Mouse (Mus musculus) cerebellum, adult 2 months (tissue): ENCODE results near the gene Hrct1.

Source experiments
- CTCF ChIP-seq: fragments of 200-500 bp; IDR thresholded peaks from 2 replicates; pipeline ENCODE4 v1.5.1; 2011; ENCODE audit warnings: low read depth, mild to moderate bottlenecking, control low read depth, low read length, moderate library complexity, borderline replicate concordance; ENCODE audit not compliant: insufficient read depth
- POLR2A ChIP-seq: fragments of 200-500 bp; IDR thresholded peaks from 2 replicates; pipeline ENCODE4 v1.6.1; 2011; ENCODE audit warnings: low read length, control low read depth, borderline replicate concordance; ENCODE audit not compliant: insufficient read depth

- no peak for TF ChIP-seq CTCF
- no peak for TF ChIP-seq POLR2A
These were observed 6.2 kb downstream of the Hrct1 start for GRCm38 (mm10) chr4:43733186-43733585.
